Mouse (Mus musculus) midbrain, embryonic 11.5 days (tissue): ENCODE measurements around the gene Atg4a-ps. TPM values are rescaled to one million over a fixed set of nuclear protein-coding genes. Genes with fewer than 3 reads are reported as not detected.

Source experiments
- ATAC-seq: fragments of 200-750 bp; cut with Nextera tagmentation; 2 replicates; pipeline ENCODE4 v1.8.0; 2017; ENCODE audit warnings: moderate TSS enrichment, moderate library complexity; ENCODE audit not compliant: low FRiP score
- DNase-seq: peaks from one replicate; pipeline ENCODE4 v3.0.0; 2015; ENCODE audit warnings: low spot score; ENCODE audit errors: missing footprints
- H3K27ac ChIP-seq: fragments of 300-500 bp; sonication (generic); 2 replicates; pipeline ENCODE4 v1.5.1; 2014; ENCODE audit warnings: low read depth, low read length
- H3K27me3 ChIP-seq: fragments of 300-500 bp; sonication (generic); 2 replicates; pipeline ENCODE4 v1.6.1; 2014; ENCODE audit warnings: mild to moderate bottlenecking, low read length, moderate library complexity, mixed read lengths; ENCODE audit not compliant: control insufficient read depth, insufficient read depth
- H3K36me3 ChIP-seq: fragments of 300-500 bp; sonication (generic); 2 replicates; pipeline ENCODE4 v1.6.1; 2014; ENCODE audit warnings: mild to moderate bottlenecking, low read length, moderate library complexity, mixed read lengths; ENCODE audit not compliant: control insufficient read depth, insufficient read depth
- H3K4me1 ChIP-seq: fragments of 300-500 bp; sonication (generic); 2 replicates; pipeline ENCODE4 v1.6.1; 2014; ENCODE audit warnings: low read length; ENCODE audit not compliant: control insufficient read depth, insufficient read depth
- H3K4me2 ChIP-seq: fragments of 300-500 bp; sonication (generic); 2 replicates; pipeline ENCODE4 v1.6.1; 2014; ENCODE audit warnings: mild to moderate bottlenecking, moderate library complexity
- H3K4me3 ChIP-seq: fragments of 300-500 bp; sonication (generic); 2 replicates; pipeline ENCODE4 v1.5.1; 2014; ENCODE audit warnings: low read depth, low read length
- H3K9ac ChIP-seq: fragments of 300-500 bp; sonication (generic); 2 replicates; pipeline ENCODE4 v1.6.1; 2014; ENCODE audit warnings: low read length
- H3K9me3 ChIP-seq: fragments of 300-500 bp; sonication (generic); 2 replicates; pipeline ENCODE4 v1.6.1; 2016; ENCODE audit warnings: low read length; ENCODE audit not compliant: control insufficient read depth
- WGBS: fragments of 180-500 bp; shearing (Covaris S2); extraction: QIAGEN DNeasy Blood & Tissue Kit; methylation state at CpG from one replicate; pipeline ENCODE4 v1.1.7; 2014; 5-methylcytosine and 5-hydroxymethylcytosine counted together
- polyA plus RNA-seq: library from polyadenylated mRNA; unstranded; fragments of >200 nt; fragmentation: Nextera tagmentation; extraction: Ambion mirVana; gene quantifications from 2 replicates; pipeline ENCODE4 v1.2.1, GENCODE M21; 2014

The Atg4a-ps gene
- polyA plus RNA-seq, 1 experiment from 2014 or later: 0.08 TPM

DNA sequence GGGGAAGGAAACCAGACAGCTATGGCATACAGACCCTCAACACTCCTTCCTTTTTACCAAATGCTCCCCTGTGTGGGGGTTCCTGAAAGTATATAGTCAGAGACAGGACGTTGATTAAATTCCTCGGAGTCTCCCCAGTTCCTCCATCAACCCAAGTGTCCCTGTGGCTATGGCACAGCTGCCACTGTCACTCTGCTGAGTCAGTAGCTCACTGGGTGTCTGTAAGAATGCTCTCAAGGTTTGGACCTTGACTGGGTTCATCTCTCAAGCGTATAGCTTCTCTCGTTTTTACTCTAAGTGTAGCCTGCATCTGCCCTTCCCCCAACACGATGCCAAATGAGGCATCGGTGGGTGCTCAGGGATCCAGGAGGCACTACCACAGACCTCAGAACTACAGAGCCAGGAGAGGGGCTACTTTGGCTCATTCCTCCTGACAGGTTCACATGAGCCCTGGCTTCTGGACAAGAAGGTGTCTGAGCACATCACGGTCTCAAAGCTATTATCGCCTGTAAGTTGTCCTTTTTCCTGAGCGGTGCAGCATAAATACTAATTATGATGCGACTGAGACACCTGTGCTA is 21.9 kb downstream of the Atg4a-ps start:
- Histone ChIP-seq H3K4me1 (no peaks in the 10 kb centered on the region), H3K9me3 (no peaks in the 10 kb centered on the region), H3K4me3 (no peak overlapping the region), H3K9ac (no peak overlapping the region), H3K36me3 (no peaks in the 10 kb centered on the region), H3K4me2 (no peak overlapping the region), H3K27ac (no peak overlapping the region), H3K27me3 (no peaks in the 10 kb centered on the region)
- ATAC-seq (no peak), DNase-seq (peak; percentile 68)
- 90% methylated on average over 10 of the region's 10 CpGs for whole genome bisulfite sequencing

GRCm38 (mm10) chr3:103620101-103620500 is 25.8 kb downstream of the Atg4a-ps start:
- 83% methylated on average over 11 of the region's 11 CpGs for WGBS
- Histone ChIP-seq H3K27me3 (no peaks in the 10 kb centered on the region), H3K9me3 (no peaks in the 10 kb centered on the region), H3K36me3 (no peaks in the 10 kb centered on the region), H3K27ac (no peak overlapping the region), H3K4me1 (no peaks in the 10 kb centered on the region), H3K4me2 (no peak overlapping the region), H3K9ac (no peak overlapping the region), H3K4me3 (no peak overlapping the region)
- ATAC-seq (no peak), DNase-seq (no peak)

DNA sequence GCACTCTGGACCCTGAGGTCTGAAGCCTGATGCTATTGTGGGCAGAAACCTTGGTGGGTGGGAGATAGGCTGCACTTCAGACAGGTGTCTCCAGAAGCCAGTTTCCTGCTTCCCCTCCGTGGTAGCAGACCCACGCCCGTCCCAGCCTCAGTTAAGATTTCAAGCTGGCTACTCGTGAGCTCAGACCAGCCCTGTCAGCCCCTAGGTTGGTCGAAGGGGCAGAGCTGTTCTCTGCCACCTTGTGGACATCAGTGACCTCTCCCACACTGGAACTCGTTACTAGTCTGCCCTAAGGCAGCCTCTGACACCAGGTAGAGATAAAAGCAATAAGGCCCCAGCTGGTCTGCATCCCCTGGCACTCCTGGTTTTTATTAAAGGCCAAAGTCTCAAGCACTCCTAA is 28.9 kb downstream of the Atg4a-ps start:
- H3K4me3 ChIP-seq: no peak overlapping the region
- no peak overlapping the region for H3K4me2 ChIP-seq
- H3K9ac ChIP-seq: no peak overlapping the region
- H3K4me1 ChIP-seq: no peaks in the 10 kb centered on the region
- 51% methylated on average over 6 of the region's 6 CpGs for WGBS
- H3K9me3 ChIP-seq: no peaks in the 10 kb centered on the region
- ATAC-seq: no peak
- H3K36me3 ChIP-seq: no peaks in the 10 kb centered on the region
- no peak for DNase-seq
- no peaks in the 10 kb centered on the region for H3K27me3 ChIP-seq
- no peak overlapping the region for H3K27ac ChIP-seq

GRCm38 (mm10) chr3:103615621-103616020 is 30.2 kb downstream of the Atg4a-ps start:
- Histone ChIP-seq H3K36me3 (no peaks in the 10 kb centered on the region), H3K27ac (no peak overlapping the region), H3K4me3 (no peak overlapping the region), H3K27me3 (no peaks in the 10 kb centered on the region), H3K9ac (no peak overlapping the region), H3K4me2 (no peak overlapping the region), H3K4me1 (no peaks in the 10 kb centered on the region), H3K9me3 (no peaks in the 10 kb centered on the region)
- ATAC-seq (no peak), DNase-seq (no peak)
- 91% methylated on average over 4 of the region's 4 CpGs for WGBS

DNA sequence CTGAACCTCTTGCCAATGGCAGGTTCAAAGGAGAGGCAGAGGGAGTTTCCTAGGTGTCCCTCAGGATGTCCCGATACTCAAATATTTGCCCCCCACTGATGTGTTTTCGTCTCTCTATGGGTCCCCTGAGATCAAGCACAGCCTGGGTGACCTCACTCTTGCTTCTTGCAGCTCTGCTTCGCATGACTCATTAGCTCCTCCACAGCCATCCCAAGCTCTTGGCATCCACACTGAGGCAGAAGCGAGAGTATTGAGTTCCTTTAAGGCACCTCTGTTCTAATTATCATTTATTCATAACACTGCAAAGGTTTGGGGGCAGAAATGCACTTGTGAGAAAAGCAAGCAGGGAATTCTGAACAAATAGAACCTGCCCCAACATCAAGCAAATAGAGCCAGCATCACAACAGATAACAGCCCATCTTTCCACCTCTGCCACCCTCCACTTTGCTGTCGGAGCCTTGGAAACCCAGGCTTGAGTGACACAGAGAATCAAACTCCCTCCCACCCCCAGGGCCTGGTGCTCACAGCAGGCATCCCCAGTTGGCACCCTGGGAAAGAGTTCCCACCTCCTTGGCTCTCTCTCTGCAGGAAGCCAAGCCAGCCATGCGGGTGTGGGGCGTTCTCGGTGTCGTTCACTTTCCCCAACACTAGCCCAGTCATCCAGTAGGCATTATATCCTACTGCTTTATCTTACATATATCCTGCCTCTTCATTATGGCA is 33.1 kb downstream of the Atg4a-ps start:
- 79% methylated on average over 9 of the region's 9 CpGs for WGBS
- Histone ChIP-seq H3K4me2 (no peak overlapping the region), H3K36me3 (no peaks in the 10 kb centered on the region), H3K9me3 (no peaks in the 10 kb centered on the region), H3K27ac (no peak overlapping the region), H3K9ac (no peak overlapping the region), H3K4me1 (no peaks in the 10 kb centered on the region), H3K27me3 (no peaks in the 10 kb centered on the region), H3K4me3 (no peak overlapping the region)
- ATAC-seq (no peak), DNase-seq (no peak)

GRCm38 (mm10) chr3:103610231-103610630 is 35.6 kb downstream of the Atg4a-ps start:
- DNase-seq (no peak), ATAC-seq (no peak)
- WGBS: 84% methylated on average over 5 of the region's 5 CpGs
- H3K4me1 ChIP-seq: no peaks in the 10 kb centered on the region
- H3K4me2 ChIP-seq: no peak overlapping the region
- no peak overlapping the region for H3K4me3 ChIP-seq
- H3K9ac ChIP-seq: no peak overlapping the region
- no peaks in the 10 kb centered on the region for H3K9me3 ChIP-seq
- H3K27me3 ChIP-seq: no peaks in the 10 kb centered on the region
- no peaks in the 10 kb centered on the region for H3K36me3 ChIP-seq
- no peak overlapping the region for H3K27ac ChIP-seq

GRCm38 (mm10) chr3:103606660-103607595 is 38.9 kb downstream of the Atg4a-ps start:
- H3K36me3 ChIP-seq: no peaks in the 10 kb centered on the region
- ATAC-seq (no peak), DNase-seq (no peak)
- H3K27me3 ChIP-seq: no peaks in the 10 kb centered on the region
- H3K9ac ChIP-seq: no peak overlapping the region
- no peak overlapping the region for H3K27ac ChIP-seq
- no peak overlapping the region for H3K4me3 ChIP-seq
- no peak overlapping the region for H3K4me2 ChIP-seq
- 86% methylated on average over 13 of the region's 13 CpGs for WGBS
- no peaks in the 10 kb centered on the region for H3K4me1 ChIP-seq
- H3K9me3 ChIP-seq: no peaks in the 10 kb centered on the region

DNA sequence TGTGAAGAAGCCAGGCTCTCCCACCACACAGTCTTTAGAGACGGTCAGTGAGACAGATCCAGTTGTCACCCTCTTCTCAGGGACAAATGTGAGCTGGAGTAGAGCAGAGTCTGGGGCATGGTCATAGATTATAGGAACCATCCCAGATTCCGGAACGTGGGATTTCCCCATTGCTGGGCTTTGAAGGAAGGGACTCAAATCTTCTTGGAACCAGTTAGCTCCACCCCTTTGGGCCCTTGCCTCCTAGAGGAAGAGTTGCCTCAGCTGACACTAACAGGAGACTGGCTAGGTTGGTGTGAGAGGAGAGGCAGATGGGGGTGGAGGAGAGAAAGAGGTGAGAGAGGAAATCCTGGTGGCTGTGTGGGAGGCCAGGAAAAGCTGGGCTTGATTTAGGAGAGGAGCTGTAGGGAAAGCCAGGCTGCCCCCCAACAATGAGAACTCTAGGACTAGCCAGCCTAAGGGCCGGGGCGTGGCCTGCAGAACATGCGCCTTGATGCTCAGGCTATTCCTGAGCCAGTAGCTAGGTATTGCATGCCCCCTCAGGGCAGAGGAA is 39.7 kb downstream of the Atg4a-ps start:
- H3K4me1 ChIP-seq: no peaks in the 10 kb centered on the region
- no peaks in the 10 kb centered on the region for H3K27me3 ChIP-seq
- no peak overlapping the region for H3K9ac ChIP-seq
- no peaks in the 10 kb centered on the region for H3K9me3 ChIP-seq
- no peak overlapping the region for H3K4me3 ChIP-seq
- H3K36me3 ChIP-seq: no peaks in the 10 kb centered on the region
- 92% methylated on average over 6 of the region's 6 CpGs for WGBS
- DNase-seq (no peak), ATAC-seq (no peak)
- H3K27ac ChIP-seq: no peak overlapping the region
- H3K4me2 ChIP-seq: no peak overlapping the region

DNA sequence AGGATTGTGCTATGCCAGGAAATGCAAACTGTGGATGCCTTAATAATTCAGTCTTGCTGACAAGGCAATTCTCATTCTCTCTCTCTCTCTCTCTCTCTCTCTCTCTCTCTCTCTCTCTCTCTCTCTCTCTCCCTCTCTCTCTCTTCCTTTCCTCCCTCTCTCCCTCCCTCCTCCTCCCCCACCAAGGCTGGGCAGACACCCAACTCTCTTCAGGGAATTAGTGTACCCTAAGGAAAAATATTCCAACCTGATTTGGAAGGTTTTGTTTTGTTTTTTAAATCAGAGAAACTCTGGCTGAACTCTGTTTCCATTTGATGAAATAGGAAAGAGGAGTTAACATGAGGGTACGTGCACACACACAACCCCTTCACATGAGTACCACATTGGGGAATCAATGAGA is 44.3 kb downstream of the Atg4a-ps start:
- no peak overlapping the region for H3K9ac ChIP-seq
- H3K4me1 ChIP-seq: no peaks in the 10 kb centered on the region
- WGBS: 73% methylated on average over 1 of the region's 1 CpGs
- no peak overlapping the region for H3K4me2 ChIP-seq
- H3K36me3 ChIP-seq: no peaks in the 10 kb centered on the region
- H3K4me3 ChIP-seq: no peak overlapping the region
- H3K9me3 ChIP-seq: no peaks in the 10 kb centered on the region
- no peaks in the 10 kb centered on the region for H3K27me3 ChIP-seq
- ATAC-seq (no peak), DNase-seq (no peak)
- no peak overlapping the region for H3K27ac ChIP-seq
